Mouse (Mus musculus) heart, postnatal 0 days (tissue): ENCODE results near the gene Ocel1.

Experiments used
- CTCF ChIP-seq: IDR thresholded peaks from 2 replicates; pipeline ENCODE4 v1.5.1; 2016; ENCODE audit warnings: antibody characterized with exemption, control low read depth, low read depth
- EP300 ChIP-seq: IDR thresholded peaks from 2 replicates; pipeline ENCODE4 v1.6.1; 2016; ENCODE audit warnings: antibody characterized with exemption, low read depth

- TF ChIP-seq CTCF (no peak), EP300 (no peak)
These were observed 14.2 kb downstream of the Ocel1 start for GRCm38 (mm10) chr8:71385212-71385835.
